31 mouse cellular contexts compared by ENCODE assay signal in genomic region chr4:32008095-32008494, GRCm38 (mm10).
"Had no signal": no experiment of that assay in that cellular context is flagged by ENCODE, and none has a peak within 500 bp of the region (broad histone marks: within the 10 kb centered on the region; RNA-seq: fewer than 3 reads in every experiment).

No protein-coding gene starts in this region.

- DNase-seq: left cerebral cortex, postnatal 4 days; liver; liver, embryonic 13.5 days; liver, postnatal 0 days; lung, adult 18-20 months; lung, adult 2 months; lung, embryonic 14.5 days; lung, postnatal 10 days; lung, postnatal 14 days; lung, postnatal 36 days; lung, postnatal 4 days; midbrain, embryonic 14.5 days had no signal

- H3K27me3 ChIP-seq: limb, embryonic 12.5 days; limb, embryonic 13.5 days; limb, embryonic 15.5 days; liver, embryonic 12.5 days; liver, embryonic 13.5 days; liver, embryonic 15.5 days; lung, embryonic 15.5 days; megakaryocyte, embryonic 14.5 days; midbrain, embryonic 12.5 days; midbrain, embryonic 15.5 days; neural tube, embryonic 12.5 days had no signal

- H3K9me3 ChIP-seq: limb, embryonic 10.5 days; limb, embryonic 12.5 days; limb, embryonic 13.5 days; limb, embryonic 15.5 days; liver, embryonic 12.5 days; liver, embryonic 13.5 days; liver, embryonic 15.5 days; lung, embryonic 15.5 days; megakaryocyte, embryonic 14.5 days; midbrain, embryonic 10.5 days; midbrain, embryonic 12.5 days; midbrain, embryonic 15.5 days; neural tube, embryonic 12.5 days had no signal

- H3K4me1 ChIP-seq: limb, embryonic 10.5 days; limb, embryonic 12.5 days; limb, embryonic 13.5 days; limb, embryonic 15.5 days; lung, embryonic 15.5 days; midbrain, embryonic 12.5 days; midbrain, embryonic 15.5 days; neural tube, embryonic 12.5 days had no signal

- ATAC-seq: liver, embryonic 12.5 days; liver, postnatal 0 days; lung, postnatal 0 days; midbrain, embryonic 15.5 days; midbrain, embryonic 16.5 days had no signal

- H3K27ac ChIP-seq: left cerebral cortex, adult 2 months; limb, embryonic 10.5 days; limb, embryonic 12.5 days; limb, embryonic 13.5 days; limb, embryonic 15.5 days; liver, embryonic 12.5 days; liver, embryonic 13.5 days; liver, embryonic 14.5 days; liver, embryonic 15.5 days; lung, embryonic 15.5 days; macrophage; midbrain, embryonic 12.5 days; midbrain, embryonic 15.5 days; neural tube, embryonic 12.5 days had no signal

- H3K9ac ChIP-seq: limb, embryonic 12.5 days; limb, embryonic 13.5 days; limb, embryonic 15.5 days; liver, embryonic 12.5 days; liver, embryonic 13.5 days; liver, embryonic 14.5 days; liver, embryonic 15.5 days; liver, postnatal 0 days; lung, embryonic 14.5 days; lung, embryonic 15.5 days; midbrain, embryonic 12.5 days; midbrain, embryonic 15.5 days; neural tube, embryonic 12.5 days had no signal

- H3K4me2 ChIP-seq: limb, embryonic 12.5 days; limb, embryonic 13.5 days; limb, embryonic 15.5 days; liver, embryonic 11.5 days; liver, embryonic 12.5 days; liver, embryonic 13.5 days; liver, embryonic 15.5 days; lung, embryonic 14.5 days; lung, embryonic 15.5 days; midbrain, embryonic 12.5 days; midbrain, embryonic 15.5 days; neural tube, embryonic 12.5 days had no signal

- H3K4me3 ChIP-seq: left cerebral cortex, adult 2 months; limb, embryonic 10.5 days; limb, embryonic 12.5 days; limb, embryonic 13.5 days; limb, embryonic 15.5 days; liver, embryonic 12.5 days; liver, embryonic 13.5 days; liver, embryonic 15.5 days; lung, embryonic 15.5 days; megakaryocyte, embryonic 14.5 days; midbrain, embryonic 10.5 days; midbrain, embryonic 12.5 days; midbrain, embryonic 15.5 days; myocyte; neural tube, embryonic 12.5 days had no signal
